Mouse (Mus musculus): ENCODE measurements around the gene Map4k1.

DNA sequence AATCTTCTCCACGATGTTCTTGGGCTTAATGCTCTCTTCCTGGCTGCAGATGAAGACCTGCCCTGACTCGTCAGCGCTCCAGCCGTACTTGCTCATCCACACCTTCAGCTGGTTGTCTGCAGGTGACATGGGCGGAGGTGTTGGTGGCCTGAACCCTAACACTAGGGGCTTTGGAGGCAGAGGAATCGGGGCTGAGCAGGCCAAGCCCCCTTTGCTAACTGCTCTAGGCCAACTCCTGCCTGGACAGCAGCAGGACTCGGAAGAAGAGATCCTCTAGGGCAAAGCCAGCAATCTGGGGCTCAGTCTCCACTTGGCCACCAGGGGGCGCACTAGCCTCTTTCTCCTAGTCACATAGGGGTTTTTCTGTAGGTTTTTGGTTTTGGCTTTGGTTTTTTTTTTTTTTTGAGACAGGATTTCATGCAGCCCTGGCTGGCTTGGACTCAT is 9.3 kb upstream of the Map4k1 start:
- TF ChIP-seq CTCF (IDR thresholded peaks at IDR 0.05; ENCODE audit: control insufficient read depth, insufficient read depth, low read length) = peak; percentile 85
- TF ChIP-seq POLR2A (IDR thresholded peaks at IDR 0.05; ENCODE audit: borderline replicate concordance, control insufficient read depth, low read depth, low read length) = no peak
